Mouse (Mus musculus): ENCODE results near the gene Olfr183. TPM values are rescaled to one million over a fixed set of nuclear protein-coding genes. Genes with fewer than 3 reads are reported as not detected.
"Not testable (repeated sequence)": the region's sequence is repeated elsewhere in the genome, so short reads cannot be mapped to it uniquely, and the experiment has no call there.

The Olfr183 gene
- not detected for total RNA-seq (2021)

- DNase-seq, result no peak
- intact Hi-C loops (cut with DNase I), result no loop called here
These were observed at the start of gene Olfr183 for GRCm38 (mm10) chr16:58995057-58995456. Gene Olfr183 (plus strand): TSS chr16:58995357.

GRCm38 (mm10) chr16:59007146-59007545, 12.0 kb downstream of the Olfr183 start:
- DNase-seq, result no peak
- intact Hi-C loops (cut with DNase I), result no loop called here

- DNase-seq, result no peak
- intact Hi-C loops (cut with DNase I), result no loop called here
These were observed 18.3 kb downstream of the Olfr183 start for GRCm38 (mm10) chr16:59013357-59014018.

- intact Hi-C loops (cut with DNase I), result no loop called here
- DNase-seq, result no peak
These were observed 35.0 kb downstream of the Olfr183 start, which contains the start of gene Olfr186 for GRCm38 (mm10) chr16:59030191-59030590. Gene Olfr186 (minus strand): TSS chr16:59030291.

- intact Hi-C loops (cut with DNase I), result no loop called here
- no peak for DNase-seq
These were observed 44.6 kb downstream of the Olfr183 start, which contains the start of gene Olfr187 for GRCm38 (mm10) chr16:59039710-59040109. Gene Olfr187 (minus strand): TSS chr16:59039767.

GRCm38 (mm10) chr16:59045835-59046234, 50.7 kb downstream of the Olfr183 start:
- DNase-seq, result no peak
- intact Hi-C loops (cut with DNase I), result no loop called here

GRCm38 (mm10) chr16:59047579-59047978, 52.4 kb downstream of the Olfr183 start:
- no peak for DNase-seq
- intact Hi-C loops (cut with DNase I), result no loop called here

- no peak for DNase-seq
- intact Hi-C loops (cut with DNase I), result no loop called here
These were observed 53.7 kb downstream of the Olfr183 start for GRCm38 (mm10) chr16:59048860-59049259.

GRCm38 (mm10) chr16:59049286-59049685, 54.1 kb downstream of the Olfr183 start:
- intact Hi-C loops (cut with DNase I); DNase-seq: not testable (repeated sequence)

Other genes with a start within 250 kb of the Olfr183 start
- gene Olfr172, start 232.2 kb upstream of the Olfr183 start, total RNA-seq (2021), result not detected
- not detected for gene Olfr173, start 195.1 kb upstream of the Olfr183 start, total RNA-seq (2021)
- not detected for gene Olfr175-ps1, start 168.6 kb upstream of the Olfr183 start, total RNA-seq (2021)
- not detected for gene Olfr177, start 120.6 kb upstream of the Olfr183 start, total RNA-seq (2021)
- not detected for gene Olfr178, start 103.3 kb upstream of the Olfr183 start, total RNA-seq (2021)
- not detected for gene Olfr181, start 66.6 kb upstream of the Olfr183 start, total RNA-seq (2021)
- gene Olfr180, start 66.0 kb upstream of the Olfr183 start, total RNA-seq (2021), result not detected
- not detected for gene Olfr186, start 34.9 kb downstream of the Olfr183 start, total RNA-seq (2021)
- not detected for gene Olfr187, start 44.4 kb downstream of the Olfr183 start, total RNA-seq (2021)
- not detected for gene Olfr190, start 82.6 kb downstream of the Olfr183 start, total RNA-seq (2021)
- gene Olfr191, start 94.5 kb downstream of the Olfr183 start, total RNA-seq (2021), result not detected
- gene Olfr193, start 116.5 kb downstream of the Olfr183 start, total RNA-seq (2021), result not detected
- gene Olfr194, start 125.7 kb downstream of the Olfr183 start, total RNA-seq (2021), result not detected
- not detected for gene Olfr195, start 151.7 kb downstream of the Olfr183 start, total RNA-seq (2021)
- not detected for gene Olfr196, start 175.1 kb downstream of the Olfr183 start, total RNA-seq (2021)
- not detected for gene Olfr198, start 208.2 kb downstream of the Olfr183 start, total RNA-seq (2021)
- not detected for gene Olfr199, start 224.4 kb downstream of the Olfr183 start, total RNA-seq (2021)